Mouse (Mus musculus) testis, adult 2 months (tissue): ENCODE results near the gene Scyl1.

Source experiments
- CTCF ChIP-seq: fragments of 200-500 bp; IDR thresholded peaks from 2 replicates; pipeline ENCODE4 v1.5.1; 2012; ENCODE audit warnings: low read depth, mild to moderate bottlenecking, inconsistent platforms, low read length, moderate library complexity; ENCODE audit not compliant: control insufficient read depth, insufficient read depth, insufficient replicate concordance
- POLR2A ChIP-seq: fragments of 200-500 bp; IDR thresholded peaks from 2 replicates; pipeline ENCODE4 v1.6.1; 2012; ENCODE audit warnings: low read depth, mild to moderate bottlenecking, inconsistent platforms, low read length, moderate library complexity; ENCODE audit not compliant: control insufficient read depth

GRCm38 (mm10) chr19:5750951-5751350 is 20.3 kb downstream of the Scyl1 start:
- TF ChIP-seq CTCF = no peak
- TF ChIP-seq POLR2A = no peak
